Mouse (Mus musculus) spleen, adult 18-20 months (tissue): ENCODE measurements at regions not wholly inside any gene's neighbourhood (a gene's known extent, or its start where the extent isn't known, plus 50 kb on each side); places are given as distances from the start of the nearest gene placed in this dataset.

Source experiments
- DNase-seq, 2 experiments: peaks; one replicate each; pipeline ENCODE4 v3.0.0; 2022; ENCODE audit warnings: mixed read lengths in 2 of 2

GRCm38 (mm10) chr9:122437464-122437863, 86.1 kb downstream of the Abhd5 start:
- DNase-seq = no peak

- no peak for DNase-seq
These were observed 95.1 kb downstream of the Abhd5 start for GRCm38 (mm10) chr9:122446387-122447105.

GRCm38 (mm10) chr9:122447568-122447967, 96.2 kb downstream of the Abhd5 start:
- no peak for DNase-seq

GRCm38 (mm10) chr9:122448342-122448741, 96.9 kb downstream of the Abhd5 start:
- no peak for DNase-seq

- DNase-seq = no peak
These were observed 99.1 kb downstream of the Abhd5 start for GRCm38 (mm10) chr9:122450524-122450923.

GRCm38 (mm10) chr9:122455301-122455700, 103.9 kb downstream of the Abhd5 start:
- DNase-seq = no peak

- no peak for DNase-seq
These were observed 104.4 kb downstream of the Abhd5 start for GRCm38 (mm10) chr9:122455779-122456178.

GRCm38 (mm10) chr9:122459491-122459890, 108.1 kb downstream of the Abhd5 start:
- no peak for DNase-seq

- no peak for DNase-seq
These were observed 120.1 kb downstream of the Abhd5 start for GRCm38 (mm10) chr9:122471539-122471938.

- DNase-seq = peak in 1 of 2 experiments; percentile 8
These were observed 124.9 kb downstream of the Abhd5 start for GRCm38 (mm10) chr9:122476356-122476755.

GRCm38 (mm10) chr9:122487001-122487400, 135.6 kb downstream of the Abhd5 start:
- no peak for DNase-seq

- DNase-seq = no peak
These were observed 143.3 kb downstream of the Abhd5 start for GRCm38 (mm10) chr9:122494691-122495090.

GRCm38 (mm10) chr9:122496482-122496985, 145.1 kb downstream of the Abhd5 start:
- no peak for DNase-seq

GRCm38 (mm10) chr9:122501864-122502341, 150.5 kb downstream of the Abhd5 start:
- DNase-seq = no peak

- DNase-seq = no peak
These were observed 170.2 kb downstream of the Abhd5 start for GRCm38 (mm10) chr9:122521569-122521968.

GRCm38 (mm10) chr9:122525621-122526055, 174.2 kb downstream of the Abhd5 start:
- DNase-seq = no peak

- DNase-seq = no peak
These were observed 176.9 kb downstream of the Abhd5 start for GRCm38 (mm10) chr9:122528267-122528666.

- DNase-seq = no peak
These were observed 178.3 kb downstream of the Abhd5 start for GRCm38 (mm10) chr9:122529721-122530120.

- no peak for DNase-seq
These were observed 180.4 kb downstream of the Abhd5 start for GRCm38 (mm10) chr9:122531806-122532205.

- no peak for DNase-seq
These were observed 182.9 kb downstream of the Abhd5 start for GRCm38 (mm10) chr9:122534121-122534814.

GRCm38 (mm10) chr9:122534965-122535364, 183.6 kb downstream of the Abhd5 start:
- no peak for DNase-seq

GRCm38 (mm10) chr9:122540091-122540490, 188.7 kb downstream of the Abhd5 start:
- no peak for DNase-seq

GRCm38 (mm10) chr9:122556051-122556450, 191.1 kb upstream of the Topaz1 start:
- no peak for DNase-seq

GRCm38 (mm10) chr9:122566060-122566459, 181.1 kb upstream of the Topaz1 start:
- DNase-seq = no peak
